Mouse (Mus musculus): ENCODE data around the gene Gm9945. TPM values are rescaled to one million over a fixed set of nuclear protein-coding genes. Genes with fewer than 3 reads are reported as not detected.
A peak's percentile ranks its signal among the peaks of the same experiment; 100 is the strongest.

Gene Gm9945
- total and polyA plus RNA-seq, 3 experiments = not detected

- H3K4me3 ChIP-seq (replicated peaks in 1 of 3; ENCODE audit: low read depth in 2 of 3, low read length in 2 of 3, poor library complexity in 1 of 3) = no peak overlapping the region
- peaks cover 23 to 61% of the 10 kb centered on the region in 2 experiments for H3K4me1 ChIP-seq (ENCODE audit: control insufficient read depth in 1 of 2, insufficient read depth in 2 of 2)
- dilution Hi-C loops (cut with MboI; ENCODE audit: extremely low pct_ligation_motif_present, extremely low pct_unique_long_range_greater_than_20kb, low sequenced_read_pairs) = no loop called here
- in situ Hi-C loops (cut with MboI; ENCODE audit: low pct_ligation_motif_present, low pct_unique_long_range_greater_than_20kb, low sequenced_read_pairs) = no loop called here
- H3K27me3 ChIP-seq (replicated peaks) = no peaks in the 10 kb centered on the region
- no peak overlapping the region for H3K27ac ChIP-seq (ENCODE audit: insufficient read depth, low read depth)
- no peak overlapping the region for H3K9ac ChIP-seq (ENCODE audit: insufficient read depth, low read depth)
- H3K4me2 ChIP-seq (ENCODE audit: insufficient read depth, low read depth, poor library complexity, severe bottlenecking) = no peak overlapping the region
- TF ChIP-seq SMC3 (IDR thresholded peaks at IDR 0.05; ENCODE audit: low read depth, low read length) (peak; percentile 45), NRF1 (IDR thresholded peaks at IDR 0.05; ENCODE audit: low read depth, low read length) (no peak), ZC3H11A (IDR thresholded peaks at IDR 0.05; ENCODE audit: low read depth, low read length) (no peak), USF2 (conservative IDR thresholded peaks at IDR 0.05; ENCODE audit: low read depth, low read length) (no peak), KAT2A (IDR thresholded peaks at IDR 0.05; ENCODE audit: insufficient replicate concordance, low read length) (no peak), ETS1 (conservative IDR thresholded peaks at IDR 0.05; ENCODE audit: low read depth, low read length) (no peak), JUN (IDR thresholded peaks at IDR 0.05; ENCODE audit: insufficient read depth, low read depth, low read length) (no peak), ZMIZ1 (IDR thresholded peaks at IDR 0.05; ENCODE audit: low read depth, low read length) (no peak), RAD21 (IDR thresholded peaks at IDR 0.05; ENCODE audit: low read depth, low read length) (peak; percentile 55), MAZ (IDR thresholded peaks at IDR 0.05; ENCODE audit: low read depth, low read length) (no peak), CHD1 (IDR thresholded peaks at IDR 0.05; ENCODE audit: low read depth, low read length) (no peak), TCF12 (IDR thresholded peaks at IDR 0.05; ENCODE audit: low read depth, low read length) (no peak), MEF2A (IDR thresholded peaks at IDR 0.05; ENCODE audit: borderline replicate concordance, low read depth, low read length) (no peak), RCOR1 (conservative IDR thresholded peaks at IDR 0.05; ENCODE audit: low read depth, low read length) (no peak), MAFK (IDR thresholded peaks at IDR 0.05; ENCODE audit: insufficient replicate concordance, low read length) (no peak), ZNF384 (IDR thresholded peaks at IDR 0.05; ENCODE audit: low read depth, low read length) (no peak), NELFE (IDR thresholded peaks at IDR 0.05; ENCODE audit: low read depth, low read length) (no peak), CTCF (conservative IDR thresholded peaks at IDR 0.05 in 1 of 2, IDR thresholded peaks at IDR 0.05 in 1 of 2; ENCODE audit: low read depth in 2 of 2, low read length in 2 of 2) (peak in 1 of 2 experiments; percentile 59; a peak in 2 of 4 replicates), CHD2 (IDR thresholded peaks at IDR 0.05; ENCODE audit: low read length) (peak; percentile 78; the same call in 1 of the 2 replicates), GABPA (IDR thresholded peaks at IDR 0.05; ENCODE audit: insufficient replicate concordance, low read depth, low read length) (no peak), MXI1 (IDR thresholded peaks at IDR 0.05; ENCODE audit: low read depth, low read length) (no peak; the same call in 1 of the 2 replicates), SIN3A (IDR thresholded peaks at IDR 0.05; ENCODE audit: low read length) (no peak), POLR2A (IDR thresholded peaks at IDR 0.05; ENCODE audit: low read depth, low read length) (no peak), ELF1 (IDR thresholded peaks at IDR 0.05; ENCODE audit: low read depth, low read length) (no peak), IRF4 (IDR thresholded peaks at IDR 0.05; ENCODE audit: low read depth, low read length) (no peak), MYC (IDR thresholded peaks at IDR 0.05; ENCODE audit: low read depth, low read length) (peak; percentile 48; the same call in 1 of the 2 replicates), BHLHE40 (IDR thresholded peaks at IDR 0.05; ENCODE audit: low read depth, low read length) (peak; percentile 94), EP300 (IDR thresholded peaks at IDR 0.05; ENCODE audit: low read length) (no peak), PAX5 (IDR thresholded peaks at IDR 0.05; ENCODE audit: low read length) (no peak), POLR2AphosphoS2 (IDR thresholded peaks at IDR 0.05; ENCODE audit: low read depth, low read length) (no peak), E2F4 (IDR thresholded peaks at IDR 0.05; ENCODE audit: insufficient replicate concordance, low read depth, low read length) (no peak), USF1 (IDR thresholded peaks at IDR 0.05; ENCODE audit: low read depth, low read length) (no peak), UBTF (IDR thresholded peaks at IDR 0.05; ENCODE audit: low read depth, low read length) (no peak), MAX (IDR thresholded peaks at IDR 0.05; ENCODE audit: low read length) (0 out of 2 replicates have a peak, but pooled peaks have one; percentile 24), HCFC1 (IDR thresholded peaks at IDR 0.05; ENCODE audit: low read depth, low read length) (no peak), TBP (conservative IDR thresholded peaks at IDR 0.05; ENCODE audit: low read depth, low read length) (no peak), JUND (conservative IDR thresholded peaks at IDR 0.05; ENCODE audit: low read depth, low read length) (no peak), ZKSCAN1 (IDR thresholded peaks at IDR 0.05; ENCODE audit: borderline replicate concordance, low read depth, low read length) (no peak)
- no peaks in the 10 kb centered on the region for H3K36me3 ChIP-seq (replicated peaks in 1 of 2; ENCODE audit: control insufficient read depth in 1 of 2, insufficient read depth in 1 of 2, low read length in 1 of 2)
- H3K9me3 ChIP-seq (replicated peaks; ENCODE audit: low read length) = no peaks in the 10 kb centered on the region
- H3K79me2 ChIP-seq (replicated peaks; ENCODE audit: control insufficient read depth, extremely low read depth, insufficient read depth, poor library complexity, severe bottlenecking) = no peaks in the 10 kb centered on the region
- no peak for DNase-seq (ENCODE audit: extremely low read depth)
Measured at GRCm38 (mm10) chr11:53502039-53502765, 22.2 kb downstream of the Gm9945 start.

Measured in CH12.LX (cell line).